Mouse (Mus musculus): ENCODE results near the gene Fbxl7. TPM values are rescaled to one million over a fixed set of nuclear protein-coding genes. Genes with fewer than 3 reads are reported as not detected.

The Fbxl7 gene
- polyA plus RNA-seq, 1 experiment: 8.3 TPM

DNA sequence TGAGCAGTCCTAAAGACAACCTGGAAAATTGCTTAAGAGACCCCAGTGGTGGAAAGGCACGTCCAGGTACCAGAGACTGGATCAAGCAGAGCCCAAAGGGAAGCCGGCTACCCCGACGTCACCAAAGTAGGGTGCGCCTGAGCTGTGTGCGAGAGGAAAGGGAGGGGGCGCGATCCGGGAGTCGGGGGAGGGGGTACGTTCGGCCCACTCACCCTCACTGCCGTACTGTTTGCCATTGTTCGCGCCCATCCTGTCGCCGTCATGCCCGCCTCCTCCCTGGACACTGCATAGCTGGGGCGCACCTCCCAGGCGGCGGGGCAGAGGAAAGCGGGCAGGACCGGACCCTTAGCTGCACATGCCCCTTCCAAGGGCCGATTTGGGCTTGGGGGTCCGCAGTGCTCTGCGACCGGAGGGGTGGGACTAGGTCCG is 565 bp downstream of the Fbxl7 start:
- peak overlapping the region; percentile 49 for H3K4me3 ChIP-seq
- no peaks in the 10 kb centered on the region for H3K27me3 ChIP-seq (ENCODE audit: control insufficient read depth, insufficient read depth, insufficient read length)
- H3ac ChIP-seq (ENCODE audit: control insufficient read depth, insufficient read length): peak overlapping the region; percentile 52
- no peaks in the 10 kb centered on the region for H3K36me3 ChIP-seq (ENCODE audit: control insufficient read depth, insufficient read depth)
- H3K79me2 ChIP-seq (ENCODE audit: control insufficient read depth, insufficient read depth): peaks cover 5% of the 10 kb centered on the region
- TF ChIP-seq POLR2A (IDR thresholded peaks at IDR 0.05; ENCODE audit: insufficient read length, low read depth): peak; percentile 45
- TF ChIP-seq MYOD1 (IDR thresholded peaks at IDR 0.05; ENCODE audit: control insufficient read depth in 1 of 3, insufficient read length in 2 of 3, low read depth in 2 of 3): no peak
- peak; percentile 57 for TF ChIP-seq POLR2AphosphoS2 (IDR thresholded peaks at IDR 0.05; ENCODE audit: insufficient read length, low read depth)
- peak overlapping the region; percentile 97 for H3K4me2 ChIP-seq (ENCODE audit: low read depth)

DNA sequence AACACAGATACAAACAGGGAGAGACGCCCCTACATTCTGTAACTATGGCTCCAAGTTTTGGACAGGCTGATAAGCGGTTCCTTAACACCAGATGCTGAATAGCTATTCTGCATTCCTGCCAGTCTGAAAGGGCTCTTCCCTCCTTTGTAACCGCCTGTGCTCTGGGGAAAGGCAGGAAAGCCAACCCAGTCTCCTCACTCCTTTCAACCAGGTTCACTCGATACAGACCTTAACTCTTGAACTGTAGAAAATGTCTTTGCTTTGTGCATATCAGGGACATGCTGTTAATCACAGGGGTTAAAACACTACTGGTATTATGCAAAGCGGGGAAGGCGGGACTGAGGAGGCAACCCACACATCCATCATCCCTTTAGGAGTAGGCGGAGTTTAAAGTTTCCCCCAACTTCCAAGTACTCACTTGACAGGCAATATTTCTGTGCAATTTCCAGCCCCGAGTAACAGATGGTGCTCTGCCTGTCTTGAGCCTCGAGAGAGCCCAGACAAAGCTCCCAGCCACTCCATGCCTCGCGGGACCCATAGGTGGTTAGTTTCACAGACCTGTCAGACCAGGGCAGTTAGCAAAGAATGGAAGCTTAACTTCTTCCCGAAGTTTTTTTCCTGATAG is 1.2 kb downstream of the Fbxl7 start:
- Histone ChIP-seq H3K4me3 (peak overlapping the region; percentile 49), H3ac (ENCODE audit: control insufficient read depth, insufficient read length) (peak overlapping the region; percentile 52), H3K79me2 (ENCODE audit: control insufficient read depth, insufficient read depth) (peaks cover 5% of the 10 kb centered on the region), H3K36me3 (ENCODE audit: control insufficient read depth, insufficient read depth) (no peaks in the 10 kb centered on the region), H3K4me2 (ENCODE audit: low read depth) (peak overlapping the region; percentile 97), H3K27me3 (ENCODE audit: control insufficient read depth, insufficient read depth, insufficient read length) (no peaks in the 10 kb centered on the region)
- TF ChIP-seq MYOD1 (IDR thresholded peaks at IDR 0.05; ENCODE audit: control insufficient read depth in 1 of 3, insufficient read length in 2 of 3, low read depth in 2 of 3) (peak in 1 of 3 experiments; percentile 10), TCF12 (IDR thresholded peaks at IDR 0.05; ENCODE audit: insufficient read depth, poor library complexity, severe bottlenecking) (no peak), POLR2A (IDR thresholded peaks at IDR 0.05; ENCODE audit: insufficient read length, low read depth) (peak; percentile 42)

DNA sequence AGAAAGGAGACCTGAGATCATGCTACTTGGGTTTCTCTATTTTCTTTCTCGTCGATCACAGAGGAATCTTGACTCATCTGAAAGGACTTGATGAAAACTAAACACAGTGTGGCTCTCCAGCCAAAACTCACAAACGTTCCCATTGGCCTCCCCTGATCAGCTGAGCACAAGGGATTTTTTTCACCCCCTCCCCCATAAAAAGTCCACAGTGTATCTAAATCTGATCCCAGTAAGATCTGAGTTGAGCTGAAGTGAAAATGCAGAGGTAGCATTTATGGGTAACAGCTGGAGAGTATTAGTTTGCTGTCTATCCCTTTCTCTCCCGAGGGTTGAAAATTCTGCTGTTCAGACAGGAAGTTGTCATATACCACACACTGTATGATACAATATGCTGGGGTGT is 2.2 kb downstream of the Fbxl7 start:
- Histone ChIP-seq H3K27me3 (ENCODE audit: control insufficient read depth, insufficient read depth, insufficient read length) (no peaks in the 10 kb centered on the region), H3ac (ENCODE audit: control insufficient read depth, insufficient read length) (no peak overlapping the region), H3K36me3 (ENCODE audit: control insufficient read depth, insufficient read depth) (no peaks in the 10 kb centered on the region), H3K4me2 (ENCODE audit: low read depth) (peak overlapping the region; percentile 97), H3K79me2 (ENCODE audit: control insufficient read depth, insufficient read depth) (peaks cover 5% of the 10 kb centered on the region), H3K4me3 (peak overlapping the region; percentile 49)
- TF ChIP-seq CEBPB (IDR thresholded peaks at IDR 0.05; ENCODE audit: insufficient read depth, poor library complexity, severe bottlenecking): no peak
- TF ChIP-seq USF1 (IDR thresholded peaks at IDR 0.05; ENCODE audit: low read depth): peak; percentile 68
- TF ChIP-seq E2F4 (IDR thresholded peaks at IDR 0.05; ENCODE audit: insufficient read depth): no peak
- TF ChIP-seq SRF (IDR thresholded peaks at IDR 0.05; ENCODE audit: control insufficient read depth, insufficient read length, low read depth): no peak

DNA sequence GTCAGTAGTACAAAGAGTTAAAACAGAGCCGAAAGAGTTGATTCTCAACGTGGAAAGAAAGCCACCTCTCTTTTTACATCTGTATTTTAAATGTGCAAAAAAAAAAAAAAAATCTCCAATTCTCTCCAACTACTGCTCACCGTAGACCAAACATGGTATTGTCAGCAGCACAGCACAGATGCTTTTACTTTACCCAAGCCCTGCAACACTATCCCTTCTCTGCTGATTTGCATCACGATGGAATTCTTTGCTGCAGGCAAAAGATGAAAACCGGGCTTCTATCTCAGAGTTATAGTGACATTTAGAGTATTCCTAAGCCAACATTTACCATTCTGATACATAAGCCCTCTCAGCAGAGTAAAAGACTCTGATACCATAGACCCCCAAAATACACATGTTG is 5.4 kb downstream of the Fbxl7 start:
- no peak overlapping the region for H3K4me2 ChIP-seq (ENCODE audit: low read depth)
- no peak overlapping the region for H3K4me3 ChIP-seq
- H3K36me3 ChIP-seq (ENCODE audit: control insufficient read depth, insufficient read depth): no peaks in the 10 kb centered on the region
- no peak overlapping the region for H3ac ChIP-seq (ENCODE audit: control insufficient read depth, insufficient read length)
- H3K79me2 ChIP-seq (ENCODE audit: control insufficient read depth, insufficient read depth): peaks cover 5% of the 10 kb centered on the region
- TF ChIP-seq POLR2A (IDR thresholded peaks at IDR 0.05; ENCODE audit: insufficient read length, low read depth): no peak
- no peak for TF ChIP-seq SRF (IDR thresholded peaks at IDR 0.05; ENCODE audit: control insufficient read depth, insufficient read length, low read depth)
- no peak for TF ChIP-seq MYOG (IDR thresholded peaks at IDR 0.05; ENCODE audit: control insufficient read depth in 1 of 3, insufficient read depth in 1 of 3, insufficient read length in 2 of 3, low read depth in 2 of 3)
- no peak for TF ChIP-seq REST (IDR thresholded peaks at IDR 0.05; ENCODE audit: insufficient read depth, insufficient read length)
- TF ChIP-seq USF1 (IDR thresholded peaks at IDR 0.05; ENCODE audit: low read depth): no peak
- no peak for TF ChIP-seq POLR2AphosphoS2 (IDR thresholded peaks at IDR 0.05; ENCODE audit: insufficient read length, low read depth)
- TF ChIP-seq CEBPB (IDR thresholded peaks at IDR 0.05; ENCODE audit: insufficient read depth, poor library complexity, severe bottlenecking): no peak
- TF ChIP-seq E2F4 (IDR thresholded peaks at IDR 0.05; ENCODE audit: insufficient read depth): no peak
- TF ChIP-seq TCF12 (IDR thresholded peaks at IDR 0.05; ENCODE audit: insufficient read depth, poor library complexity, severe bottlenecking): no peak
- no peak for TF ChIP-seq TCF3 (IDR thresholded peaks at IDR 0.05; ENCODE audit: insufficient read length, low read depth)
- no peak for TF ChIP-seq MAX (IDR thresholded peaks at IDR 0.05; ENCODE audit: low read depth)
- no peak for TF ChIP-seq MYOD1 (IDR thresholded peaks at IDR 0.05; ENCODE audit: control insufficient read depth in 1 of 3, insufficient read length in 2 of 3, low read depth in 2 of 3)
- no peaks in the 10 kb centered on the region for H3K27me3 ChIP-seq (ENCODE audit: control insufficient read depth, insufficient read depth, insufficient read length)

DNA sequence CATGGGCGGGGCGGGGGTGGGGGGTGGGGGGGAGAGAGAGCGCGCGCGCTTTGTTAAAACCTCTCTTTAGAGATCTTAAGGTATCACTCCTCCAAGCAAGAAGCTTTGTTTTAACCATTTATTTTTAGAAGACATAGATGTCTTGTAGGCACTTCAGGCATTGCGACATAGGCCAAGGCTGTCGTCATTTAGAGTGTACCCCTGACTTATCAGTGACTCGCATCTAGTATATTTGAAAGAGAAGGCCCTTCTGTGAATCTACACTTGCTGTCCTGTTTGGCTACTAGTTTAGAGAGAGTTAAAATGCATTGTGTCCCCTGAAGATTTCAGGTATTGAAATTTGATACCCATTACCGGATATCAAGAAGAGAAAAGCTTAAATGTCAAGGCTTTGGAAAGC is 7.2 kb downstream of the Fbxl7 start:
- Histone ChIP-seq H3K79me2 (ENCODE audit: control insufficient read depth, insufficient read depth) (peaks cover 8% of the 10 kb centered on the region), H3K4me2 (ENCODE audit: low read depth) (no peak overlapping the region), H3K36me3 (ENCODE audit: control insufficient read depth, insufficient read depth) (no peaks in the 10 kb centered on the region), H3K4me3 (no peak overlapping the region), H3ac (ENCODE audit: control insufficient read depth, insufficient read length) (no peak overlapping the region), H3K27me3 (ENCODE audit: control insufficient read depth, insufficient read depth, insufficient read length) (no peaks in the 10 kb centered on the region)
- no peak for TF ChIP-seq MAX (IDR thresholded peaks at IDR 0.05; ENCODE audit: low read depth)
- TF ChIP-seq MYOD1 (IDR thresholded peaks at IDR 0.05; ENCODE audit: control insufficient read depth in 1 of 3, insufficient read length in 2 of 3, low read depth in 2 of 3): no peak
- peak; percentile 54; the same call in 1 of the 2 replicates for TF ChIP-seq CEBPB (IDR thresholded peaks at IDR 0.05; ENCODE audit: insufficient read depth, poor library complexity, severe bottlenecking)

DNA sequence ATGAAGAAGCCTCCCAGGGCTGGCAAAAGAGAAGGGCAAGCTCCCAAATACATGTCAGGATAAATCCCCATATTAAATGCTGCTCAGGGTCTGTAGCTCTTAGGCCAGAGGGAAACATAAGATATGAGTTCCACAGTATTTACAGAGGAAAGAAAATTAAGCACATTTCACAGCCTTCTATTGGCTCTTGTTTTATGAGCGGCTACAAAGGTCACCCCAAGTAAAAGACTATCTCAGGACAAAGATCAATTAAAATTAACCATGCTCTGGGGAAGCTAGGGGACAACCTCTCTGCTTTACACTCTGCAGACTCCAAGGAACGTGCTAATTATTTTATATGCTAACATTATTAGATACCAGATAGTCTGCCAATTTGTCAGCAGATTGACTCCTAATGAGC is 9.4 kb downstream of the Fbxl7 start:
- Histone ChIP-seq H3ac (ENCODE audit: control insufficient read depth, insufficient read length) (no peak overlapping the region), H3K36me3 (ENCODE audit: control insufficient read depth, insufficient read depth) (no peaks in the 10 kb centered on the region), H3K4me2 (ENCODE audit: low read depth) (no peak overlapping the region), H3K79me2 (ENCODE audit: control insufficient read depth, insufficient read depth) (peaks cover 7% of the 10 kb centered on the region), H3K27me3 (ENCODE audit: control insufficient read depth, insufficient read depth, insufficient read length) (no peaks in the 10 kb centered on the region), H3K4me3 (no peak overlapping the region)
- TF ChIP-seq CEBPB (IDR thresholded peaks at IDR 0.05; ENCODE audit: insufficient read depth, poor library complexity, severe bottlenecking) (no peak), REST (IDR thresholded peaks at IDR 0.05; ENCODE audit: insufficient read depth, insufficient read length) (no peak), SRF (IDR thresholded peaks at IDR 0.05; ENCODE audit: control insufficient read depth, insufficient read length, low read depth) (no peak), E2F4 (IDR thresholded peaks at IDR 0.05; ENCODE audit: insufficient read depth) (no peak), POLR2AphosphoS2 (IDR thresholded peaks at IDR 0.05; ENCODE audit: insufficient read length, low read depth) (no peak), TCF12 (IDR thresholded peaks at IDR 0.05; ENCODE audit: insufficient read depth, poor library complexity, severe bottlenecking) (no peak), TCF3 (IDR thresholded peaks at IDR 0.05; ENCODE audit: insufficient read length, low read depth) (no peak), MAX (IDR thresholded peaks at IDR 0.05; ENCODE audit: low read depth) (no peak), MYOG (IDR thresholded peaks at IDR 0.05; ENCODE audit: control insufficient read depth in 1 of 3, insufficient read depth in 1 of 3, insufficient read length in 2 of 3, low read depth in 2 of 3) (no peak), MYOD1 (IDR thresholded peaks at IDR 0.05; ENCODE audit: control insufficient read depth in 1 of 3, insufficient read length in 2 of 3, low read depth in 2 of 3) (no peak)

All from myocyte (in vitro differentiated cells).